Mouse (Mus musculus): ENCODE data around the gene Cwc25. TPM values are rescaled to one million over a fixed set of nuclear protein-coding genes. Genes with fewer than 3 reads are reported as not detected.

The Cwc25 gene
- total RNA-seq, 2 experiments from 2014 or later: 6.0 to 6.7 TPM

Small RNA genes lying within 50 kb of the gene (microRNA-seq; reads per million reads assigned to microRNA genes)
- gene Mir8102: 0 reads per million in 2 experiments

Other genes starting within 250 kb of the Cwc25 start
- under 1 TPM; 0.51 to 0.64 TPM for gene Srcin1, start 190.4 kb downstream of the Cwc25 start, total RNA-seq (2021)
- 1 to 10 TPM in 1 of 2 experiments, under 1 TPM in 1; 0.60 to 1.3 TPM for gene Epop, start 136.9 kb downstream of the Cwc25 start, total RNA-seq (2021)
- gene Mllt6, start 103.1 kb downstream of the Cwc25 start, total RNA-seq (2021): 10 to 100 TPM; 26.2 to 27.4 TPM
- gene Cisd3, start 80.7 kb downstream of the Cwc25 start, total RNA-seq (2021): 100 to 1,000 TPM; 105 to 116 TPM
- gene Pcgf2, start 66.1 kb downstream of the Cwc25 start, total RNA-seq (2021): 1 to 10 TPM; 6.5 to 7.7 TPM
- gene Psmb3, start 63.2 kb downstream of the Cwc25 start, total RNA-seq (2021): 100 to 1,000 TPM; 146 to 154 TPM
- gene Pip4k2b, start 21.9 kb downstream of the Cwc25 start, total RNA-seq (2021): 10 to 100 TPM; 33.3 to 38.5 TPM
- gene 1700001P01Rik, start 9.4 kb upstream of the Cwc25 start, total RNA-seq (2021): not detected
- 100 to 1,000 TPM; 607 to 676 TPM for gene Rpl23, start 15.9 kb upstream of the Cwc25 start, total RNA-seq (2021)
- 10 to 100 TPM; 29.9 to 39.5 TPM for gene Lasp1, start 32.4 kb upstream of the Cwc25 start, total RNA-seq (2021)
- 1 to 10 TPM in 1 of 2 experiments, under 1 TPM in 1; 0.84 to 1.5 TPM for gene B230217C12Rik, start 74.2 kb upstream of the Cwc25 start, total RNA-seq (2021)
- gene Fbxo47, start 117.6 kb upstream of the Cwc25 start, total RNA-seq (2021): under 1 TPM; 0.11 to 0.12 TPM
- gene Plxdc1, start 219.9 kb upstream of the Cwc25 start, total RNA-seq (2021): 1 to 10 TPM; 6.2 to 8.0 TPM
- gene Arl5c, start 229.6 kb upstream of the Cwc25 start, total RNA-seq (2021): under 1 TPM; 0.64 to 0.75 TPM